Mouse (Mus musculus) testis, postnatal 14 days (tissue): ENCODE results near the gene Picalm.

Experiments used
- DNase-seq: peaks from one replicate; pipeline ENCODE4 v3.0.0; 2021; ENCODE audit warnings: low spot score

Gene Picalm

DNA sequence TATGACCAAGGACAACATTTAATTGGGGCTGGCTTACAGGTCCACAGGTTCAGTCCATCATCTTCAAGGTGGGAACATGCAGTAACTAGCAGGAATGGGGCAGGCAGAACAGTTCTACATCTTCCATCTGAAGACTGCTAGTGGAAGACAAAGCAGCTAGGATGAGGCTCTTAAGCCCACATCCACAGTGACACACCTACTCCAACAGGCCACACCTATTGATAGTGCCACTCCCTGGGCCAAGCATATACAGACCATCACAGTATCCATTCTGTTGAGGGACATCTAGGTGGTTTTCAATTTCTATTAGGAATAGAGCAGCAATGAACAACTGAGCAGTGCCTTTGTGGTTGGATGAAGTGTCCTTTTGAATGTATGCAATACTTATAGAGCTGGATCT, 80.9 kb downstream of the Picalm start:
- no peak for DNase-seq

- no peak for DNase-seq
Observed at GRCm38 (mm10) chr7:90216511-90216910, 86.5 kb downstream of the Picalm start.

DNA sequence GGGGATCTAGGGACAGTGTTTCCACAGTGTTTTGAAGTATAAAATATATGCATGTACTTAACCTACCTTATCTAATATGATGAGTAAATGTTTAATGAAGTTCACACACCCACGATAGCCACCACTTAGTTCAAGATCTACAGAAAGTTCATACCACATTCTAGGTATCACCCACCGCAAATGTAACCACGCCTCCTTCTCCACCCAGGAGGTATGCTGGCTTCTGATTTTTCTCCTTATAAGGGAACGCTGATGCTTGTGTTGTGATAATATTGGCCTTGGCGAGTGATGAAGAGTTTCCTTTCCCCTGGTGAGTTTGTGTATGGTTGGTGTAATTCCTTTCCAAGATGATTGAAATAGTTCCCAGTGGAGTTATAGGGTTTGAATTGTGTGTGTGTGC, 88.1 kb downstream of the Picalm start:
- no peak for DNase-seq

GRCm38 (mm10) chr7:90221487-90221886, 91.5 kb downstream of the Picalm start:
- DNase-seq, result no peak

DNA sequence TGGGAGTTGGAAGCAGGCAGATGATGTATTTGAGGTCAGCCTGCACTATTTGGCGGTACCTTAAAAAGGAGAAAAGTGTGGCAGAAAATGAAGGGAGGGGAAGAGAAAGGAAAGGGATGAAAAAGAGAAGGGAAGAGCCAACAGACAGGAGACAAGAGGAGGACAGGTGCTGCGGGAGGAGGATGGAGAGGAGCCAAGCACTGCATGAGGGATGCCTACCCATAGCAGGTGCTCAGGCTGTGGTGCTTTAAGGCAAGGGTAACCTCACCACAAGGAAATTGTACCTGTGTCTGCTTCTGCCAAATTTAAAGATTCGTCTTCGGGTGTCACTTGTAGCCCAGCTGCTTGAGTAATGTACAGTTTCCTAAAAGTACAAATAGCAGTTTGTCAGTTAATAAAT, 98.1 kb downstream of the Picalm start:
- no peak for DNase-seq

GRCm38 (mm10) chr7:90228884-90229283, 98.9 kb downstream of the Picalm start:
- DNase-seq, result peak; percentile 21

GRCm38 (mm10) chr7:90231431-90231830, 101.4 kb downstream of the Picalm start:
- no peak for DNase-seq

DNA sequence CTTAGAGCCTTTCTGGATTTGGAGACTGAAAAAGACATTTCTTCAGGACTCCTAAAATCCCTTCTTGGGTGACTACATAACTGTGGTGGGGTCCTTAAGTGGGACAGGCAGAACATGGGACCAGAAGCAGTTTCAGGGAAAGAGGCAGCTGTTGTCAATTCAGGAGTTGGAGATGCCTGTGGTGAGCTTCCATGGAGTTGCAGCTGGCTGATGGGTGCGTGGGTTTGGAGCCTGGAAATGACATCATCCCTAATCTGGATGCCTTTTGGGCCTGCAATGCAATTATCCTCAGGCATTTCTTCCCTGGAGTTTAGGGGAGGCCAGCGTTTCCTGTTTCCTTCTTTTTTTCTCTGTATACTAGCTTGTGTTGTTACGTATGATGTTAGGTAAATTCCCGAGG, 103.9 kb downstream of the Picalm start:
- DNase-seq, result no peak

DNA sequence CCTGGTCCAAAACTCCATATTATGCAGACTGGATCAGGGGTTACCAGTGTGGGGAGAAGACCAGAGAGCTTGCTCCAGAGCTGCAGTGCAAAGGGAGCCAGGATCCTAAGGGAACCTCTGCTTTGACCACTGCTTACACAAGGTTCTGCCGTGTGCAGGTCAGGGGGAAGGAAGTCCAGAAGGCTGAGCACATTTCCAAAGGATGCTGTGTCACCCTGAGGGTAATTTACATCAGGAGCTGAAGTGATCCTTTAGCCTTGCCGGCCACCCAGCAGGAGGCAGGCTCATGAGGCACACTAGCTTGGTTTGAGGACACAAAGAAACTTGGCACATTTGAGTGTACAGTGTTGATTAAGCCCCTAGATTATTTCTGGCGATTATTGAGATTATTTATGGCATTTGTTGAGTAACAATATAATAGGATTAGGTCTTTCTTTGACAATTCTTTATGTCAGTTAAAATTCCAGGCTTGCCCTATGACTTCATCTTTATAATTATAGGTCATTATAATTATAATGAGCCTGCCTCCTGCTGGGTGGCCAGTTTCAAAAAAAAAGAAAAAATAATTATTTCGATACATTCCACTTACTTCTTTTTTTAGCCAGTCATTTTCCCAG, 106.4 kb downstream of the Picalm start:
- no peak for DNase-seq

DNA sequence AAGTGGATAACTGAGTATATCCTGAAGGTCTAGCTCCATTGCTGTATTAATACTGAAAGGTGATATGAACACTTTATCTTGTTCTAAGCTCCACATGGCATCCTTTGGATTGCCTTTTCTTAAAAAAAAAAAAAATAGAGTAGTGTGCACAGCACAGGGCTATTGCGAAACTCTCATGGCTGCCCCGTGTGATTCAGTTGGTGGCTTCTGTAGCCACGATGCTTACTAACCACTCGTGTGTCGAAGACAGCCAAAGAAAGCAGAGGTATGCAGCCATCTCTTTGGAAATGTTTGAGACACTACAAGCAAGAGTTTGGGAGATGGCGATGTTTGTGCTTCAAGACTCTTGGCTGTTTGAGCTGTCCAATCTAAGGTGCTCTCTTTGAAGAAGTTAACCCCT, 113.1 kb downstream of the Picalm start:
- no peak for DNase-seq

DNA sequence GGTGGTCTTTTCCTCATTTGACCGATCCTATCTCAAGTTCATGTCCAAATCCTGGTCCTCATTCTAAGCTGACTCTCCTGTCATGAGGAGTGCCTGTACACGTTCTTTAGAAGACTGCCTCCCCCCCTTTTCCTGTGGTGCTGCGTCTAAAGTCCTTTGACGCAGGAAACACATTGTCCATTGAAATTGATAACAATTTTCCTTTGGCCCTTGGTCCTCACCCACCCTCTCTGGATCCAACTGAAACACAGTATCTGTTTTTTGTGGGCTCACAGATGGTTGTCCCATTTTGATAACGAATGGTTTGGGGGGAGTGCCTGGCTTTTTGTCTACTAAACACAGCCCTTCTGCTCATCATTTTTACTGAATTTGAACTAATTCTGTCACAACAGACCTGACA, 113.6 kb downstream of the Picalm start:
- DNase-seq, result no peak

- no peak for DNase-seq
Observed at GRCm38 (mm10) chr7:90252946-90253345, 122.9 kb downstream of the Picalm start.

- DNase-seq, result no peak
Observed at GRCm38 (mm10) chr7:90258701-90259100, 128.7 kb downstream of the Picalm start.

DNA sequence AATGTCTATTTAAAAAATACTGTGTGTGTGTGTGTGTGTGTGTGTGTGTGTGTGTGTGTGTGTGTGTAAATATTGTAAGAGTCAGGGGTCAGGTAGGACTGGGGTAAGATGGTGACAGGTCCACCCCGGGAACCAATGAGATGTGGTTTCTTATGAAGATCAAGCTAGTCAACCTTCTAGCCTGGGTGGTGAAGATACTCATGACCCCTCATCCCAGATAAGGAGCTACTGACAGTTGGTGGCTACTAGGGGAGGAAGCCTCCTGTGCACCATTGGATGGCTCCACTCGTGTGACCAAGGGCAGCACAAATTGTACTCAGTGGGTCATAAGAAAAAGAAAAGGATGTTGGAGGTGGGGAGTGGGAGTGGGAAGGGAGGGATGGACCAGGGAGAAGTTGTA, 129.9 kb downstream of the Picalm start:
- DNase-seq, result no peak

DNA sequence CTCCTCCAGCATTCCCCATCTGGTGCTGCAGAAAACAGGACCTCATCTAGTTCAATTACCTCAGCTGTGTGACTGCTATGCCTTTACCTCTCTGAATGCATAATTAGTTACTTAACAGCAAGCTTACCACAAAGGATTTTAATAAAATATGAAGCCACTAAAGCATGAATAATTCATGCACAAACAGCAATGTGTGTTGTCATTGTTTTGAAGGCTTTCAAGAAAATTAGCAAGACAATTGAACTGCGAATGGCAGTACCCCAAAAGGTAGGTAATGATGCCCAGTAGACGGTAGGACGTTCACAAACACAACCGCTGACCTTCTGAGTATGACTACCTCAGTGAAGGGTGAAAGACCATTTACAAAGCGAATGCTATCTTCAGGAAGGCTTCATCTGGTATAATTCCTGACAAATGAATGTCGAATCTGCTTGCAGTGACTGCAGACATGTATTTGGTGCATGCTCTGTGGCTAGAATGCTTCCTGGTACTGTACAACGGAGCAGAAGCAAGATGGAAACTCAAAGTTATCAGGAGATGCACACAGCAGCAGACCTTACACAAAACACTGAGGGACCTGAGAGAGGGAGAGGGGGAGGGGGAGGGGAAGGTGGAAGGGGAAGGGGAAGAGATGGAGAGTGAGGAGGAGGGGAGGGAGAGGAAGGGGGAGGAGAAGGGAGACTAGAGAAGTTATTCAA, 132.0 kb downstream of the Picalm start:
- no peak for DNase-seq
